Mouse (Mus musculus) thymus, postnatal 10 days (tissue): ENCODE measurements around the gene Wsb2.
"Not testable (repeated sequence)": the region's sequence is repeated elsewhere in the genome, so short reads cannot be mapped to it uniquely, and the experiment has no call there.

Experiments used
- DNase-seq, 2 experiments: peaks; one replicate each; pipeline ENCODE4 v3.0.0; 2021; ENCODE audit warnings: low spot score in 2 of 2

Wsb2 gene

DNA sequence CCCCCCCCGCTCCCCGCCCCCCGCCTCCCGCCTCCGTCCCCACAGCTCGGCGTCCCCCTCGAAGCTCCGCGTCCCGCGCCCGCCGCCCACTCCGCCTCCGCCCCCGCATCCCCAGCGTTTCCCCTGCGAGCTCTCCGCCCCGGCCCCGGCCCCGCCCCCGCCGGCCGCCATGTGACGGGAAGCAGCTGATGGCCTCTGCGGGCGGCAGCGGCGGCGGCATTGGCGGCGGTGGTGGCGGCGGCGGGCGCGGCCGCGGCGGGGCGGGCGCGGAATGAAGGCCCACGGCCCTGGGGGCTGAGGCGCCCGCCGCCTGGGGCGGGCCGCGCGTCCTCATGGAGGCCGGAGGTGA lies at the start of gene Wsb2:
Gene Wsb2 (plus strand): TSS at position 176 of the 349 bp plus-strand sequence.
- DNase-seq = peak; percentile 80 to 84

GRCm38 (mm10) chr5:117307699-117308098 lies 49.4 kb upstream of the Wsb2 start:
- DNase-seq = peak; percentile 35 to 78

- DNase-seq = no peak
Measured at GRCm38 (mm10) chr5:117313420-117313819, 43.7 kb upstream of the Wsb2 start.

GRCm38 (mm10) chr5:117313909-117314308 lies 43.2 kb upstream of the Wsb2 start:
- no peak for DNase-seq

DNA sequence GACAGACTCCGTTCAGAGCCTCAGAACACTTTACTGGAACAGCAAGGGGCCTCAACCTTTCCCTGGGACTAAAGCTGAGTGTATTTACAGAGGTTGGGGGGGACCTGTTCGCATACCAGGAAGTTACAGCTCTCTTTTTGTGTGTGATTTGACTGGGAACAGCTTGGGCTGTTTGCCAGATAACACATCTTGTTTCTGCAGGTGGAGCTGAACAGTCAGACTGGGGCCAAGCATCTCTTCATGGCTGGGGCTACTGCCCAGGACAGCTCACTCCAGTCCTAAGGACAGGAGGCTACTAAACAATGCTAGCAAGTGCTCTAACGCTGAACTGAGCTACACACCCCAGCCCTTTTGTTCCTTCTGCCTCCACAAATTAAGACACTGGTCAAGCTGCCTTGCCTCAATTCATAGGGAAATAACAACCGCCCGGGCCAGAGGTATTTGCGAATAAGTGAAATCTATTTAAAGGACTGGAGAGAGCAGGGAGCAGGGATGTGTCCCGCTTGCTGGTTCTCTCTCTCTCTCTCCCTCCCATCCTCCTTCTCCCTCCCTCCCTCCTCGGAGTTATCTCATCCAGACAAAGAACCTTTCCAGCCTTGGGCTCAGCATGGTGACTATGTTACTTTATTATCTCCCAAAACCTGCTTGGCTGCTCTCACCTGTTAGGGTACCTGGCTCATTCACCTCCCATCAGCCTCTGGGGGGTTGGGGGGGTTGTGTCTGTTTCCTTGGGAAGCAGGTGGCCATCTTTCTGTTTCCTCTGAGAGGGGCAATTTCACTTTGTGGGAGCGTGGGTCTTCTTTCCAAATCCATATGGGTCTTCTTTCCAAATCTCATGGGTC lies 42.3 kb upstream of the Wsb2 start:
- no peak for DNase-seq

- DNase-seq = peak in 1 of 2 experiments; percentile 8
Measured at GRCm38 (mm10) chr5:117318741-117319629, 38.1 kb upstream of the Wsb2 start, which contains the start of gene Vsig10. TSS of gene Vsig10 (plus strand) at chr5:117319083.

GRCm38 (mm10) chr5:117323751-117324150 lies 33.4 kb upstream of the Wsb2 start:
- no peak for DNase-seq

DNA sequence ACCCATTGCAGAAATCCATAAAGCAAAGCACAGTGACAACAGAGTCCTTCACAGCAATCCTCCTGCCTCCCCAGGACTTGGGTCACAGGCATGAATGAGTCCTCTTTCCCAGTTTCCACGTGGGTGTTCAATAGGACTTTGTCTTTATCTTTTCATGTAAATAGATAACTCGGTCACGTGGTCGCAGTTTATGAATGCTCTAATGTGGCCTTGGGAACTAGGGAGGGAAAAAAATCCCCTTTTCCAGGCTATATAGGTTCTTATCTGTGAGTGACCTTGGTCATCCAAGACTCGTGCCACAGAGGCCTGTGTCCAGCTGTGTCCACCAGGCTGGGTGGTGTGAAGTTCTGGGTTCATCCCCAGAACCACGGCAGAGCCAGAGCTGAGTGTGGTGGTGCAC lies 30.7 kb upstream of the Wsb2 start:
- DNase-seq = no peak

- DNase-seq = no peak
Measured at GRCm38 (mm10) chr5:117330457-117330856, 26.6 kb upstream of the Wsb2 start.

- no peak for DNase-seq
Measured at GRCm38 (mm10) chr5:117337999-117338398, 19.1 kb upstream of the Wsb2 start.

DNA sequence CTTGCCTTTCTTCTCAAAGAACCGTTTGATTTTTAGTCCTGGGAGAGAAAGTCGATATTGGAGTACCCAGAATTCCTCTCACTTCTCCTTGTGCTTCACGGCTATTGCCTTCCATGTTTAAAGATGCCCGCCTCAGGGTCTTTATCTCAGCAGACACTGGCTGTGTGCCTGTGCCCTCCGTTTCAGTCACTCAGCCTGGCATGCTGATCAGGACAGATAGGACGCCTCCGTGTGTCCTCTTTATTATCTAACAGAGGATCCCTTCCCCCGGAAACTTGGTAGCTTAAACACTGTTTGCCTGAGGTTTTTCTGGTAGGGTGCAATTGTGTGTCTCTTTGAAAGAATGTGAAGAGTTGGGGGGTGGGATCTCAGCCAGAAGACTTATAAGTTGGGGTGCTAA lies 18.6 kb upstream of the Wsb2 start:
- no peak for DNase-seq

DNA sequence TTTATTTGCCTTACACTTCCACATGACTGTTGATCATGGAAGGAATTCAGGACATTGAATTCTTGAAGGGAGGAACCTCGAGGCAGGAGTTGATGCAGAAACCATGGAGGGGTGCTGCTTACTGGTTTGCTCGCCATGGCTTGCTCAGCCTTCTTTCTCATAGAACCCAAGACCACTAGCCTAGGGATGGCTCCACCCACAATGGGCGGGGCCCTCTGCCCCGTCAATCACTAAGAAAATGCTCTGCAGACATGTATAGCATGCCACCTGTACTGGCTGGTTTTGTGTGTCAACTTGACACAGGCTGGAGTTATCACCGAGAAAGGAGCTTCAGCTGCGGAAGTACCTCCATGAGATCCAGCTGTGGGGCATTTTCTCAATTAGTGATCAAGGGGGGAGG lies 17.0 kb upstream of the Wsb2 start:
- no peak for DNase-seq

DNA sequence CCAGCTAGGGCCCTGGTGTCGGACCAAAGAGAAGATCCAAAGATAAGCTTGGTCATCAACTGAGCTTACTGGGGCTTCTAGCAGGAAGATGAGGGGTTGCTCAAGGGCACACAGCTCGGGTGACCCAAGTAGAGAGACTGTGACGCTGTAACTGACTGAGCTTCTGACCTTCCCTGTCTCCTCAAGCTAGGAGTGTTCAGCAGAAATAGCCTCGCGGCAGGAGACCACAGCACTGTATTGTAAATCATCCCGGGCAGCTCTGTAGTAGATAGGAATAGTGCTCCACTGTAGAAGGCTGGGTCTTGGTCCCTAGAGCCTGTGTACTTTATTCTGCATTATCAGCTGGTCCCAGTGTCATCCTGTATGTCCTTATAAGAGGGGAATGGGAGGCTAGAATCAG lies 15.2 kb upstream of the Wsb2 start:
- DNase-seq = no peak

GRCm38 (mm10) chr5:117344496-117344895 lies 12.6 kb upstream of the Wsb2 start:
- DNase-seq = not testable (repeated sequence)

DNA sequence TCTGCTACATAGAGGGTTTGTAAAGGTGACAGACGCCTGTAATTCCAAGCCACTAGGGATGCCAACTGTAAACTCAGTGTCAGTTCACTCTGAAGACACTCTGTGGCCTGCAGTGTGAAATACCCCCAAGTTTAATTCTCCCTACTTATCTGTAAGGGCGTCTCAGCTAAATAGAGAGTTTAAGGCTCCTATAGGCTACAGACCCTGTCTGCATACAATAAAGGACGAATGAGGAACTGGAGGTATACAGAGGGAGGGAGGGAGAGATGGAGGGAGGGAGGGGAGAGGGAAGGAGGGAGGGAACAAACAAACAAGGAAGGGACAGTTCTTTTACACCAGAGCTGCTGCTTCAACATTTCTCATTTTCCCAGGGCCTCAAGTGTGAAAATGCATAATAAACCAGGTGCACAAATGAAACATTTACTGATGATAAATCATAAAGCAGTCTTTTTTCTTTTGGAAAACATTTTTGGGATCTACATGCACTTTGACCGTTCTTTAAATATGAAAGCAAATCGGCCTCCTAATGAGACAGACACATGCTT lies 11.6 kb upstream of the Wsb2 start:
- DNase-seq = no peak

DNA sequence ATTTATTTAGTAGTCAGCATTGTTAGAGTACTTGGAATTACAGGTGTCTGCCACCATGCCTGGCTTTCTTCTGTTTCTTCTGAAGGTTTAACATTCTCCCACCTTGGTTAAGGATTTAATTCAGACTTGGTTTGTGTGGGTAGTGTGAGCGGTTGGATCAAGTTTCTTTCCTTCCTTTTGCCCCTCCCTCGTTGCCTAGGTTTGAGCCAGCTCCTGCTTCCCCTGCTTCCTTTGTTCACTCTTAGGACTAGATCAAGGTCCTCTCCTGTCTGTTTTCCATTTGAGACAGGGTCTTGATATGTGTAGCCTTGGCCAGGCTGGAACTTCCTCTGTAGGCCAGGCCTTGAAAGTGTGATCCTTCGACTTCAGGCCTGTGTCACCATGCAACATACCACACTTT lies 10.8 kb upstream of the Wsb2 start:
- no peak for DNase-seq

DNA sequence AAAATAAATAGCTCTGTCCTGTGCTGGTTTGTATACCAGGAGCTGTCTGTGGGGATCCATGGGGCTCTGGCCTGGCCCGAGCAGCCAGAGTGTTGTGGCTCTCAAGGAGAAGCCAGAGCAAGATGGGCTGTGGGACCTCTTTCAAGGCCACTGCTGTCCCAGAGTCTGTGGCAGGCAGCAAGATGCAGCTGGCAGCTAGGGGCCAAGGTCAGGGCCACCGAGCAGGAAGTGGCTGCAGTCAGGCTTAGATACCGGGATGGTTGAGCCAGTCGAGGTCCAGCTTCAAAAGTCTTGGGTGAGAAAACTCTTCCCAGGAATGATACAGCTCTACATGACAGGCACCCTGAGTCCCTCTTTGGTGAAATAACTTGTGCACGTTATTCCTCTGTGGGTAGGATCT lies 10.1 kb upstream of the Wsb2 start:
- no peak for DNase-seq

DNA sequence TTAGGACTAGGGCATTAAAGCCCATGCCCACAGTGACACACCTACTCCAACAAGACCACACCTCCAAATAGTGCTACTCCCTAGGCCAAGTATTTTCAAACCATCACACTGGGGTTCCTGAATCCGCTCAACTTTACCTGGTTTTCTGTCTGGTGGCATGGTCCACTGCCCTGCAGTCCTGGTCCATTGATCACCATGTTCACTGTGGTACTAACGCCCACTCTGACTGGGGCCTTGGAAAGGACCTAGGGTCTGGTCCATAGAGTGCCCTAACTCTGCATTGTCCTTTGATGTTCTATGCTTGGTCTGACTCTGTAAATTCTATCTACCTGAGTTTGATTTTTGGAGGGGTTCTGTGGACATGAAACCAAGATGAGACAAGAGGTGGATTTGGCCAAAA lies 9.3 kb upstream of the Wsb2 start:
- no peak for DNase-seq

- no peak for DNase-seq
Measured at GRCm38 (mm10) chr5:117348279-117348678, 8.8 kb upstream of the Wsb2 start.

- no peak for DNase-seq
Measured at GRCm38 (mm10) chr5:117354121-117354520, 3.0 kb upstream of the Wsb2 start.

DNA sequence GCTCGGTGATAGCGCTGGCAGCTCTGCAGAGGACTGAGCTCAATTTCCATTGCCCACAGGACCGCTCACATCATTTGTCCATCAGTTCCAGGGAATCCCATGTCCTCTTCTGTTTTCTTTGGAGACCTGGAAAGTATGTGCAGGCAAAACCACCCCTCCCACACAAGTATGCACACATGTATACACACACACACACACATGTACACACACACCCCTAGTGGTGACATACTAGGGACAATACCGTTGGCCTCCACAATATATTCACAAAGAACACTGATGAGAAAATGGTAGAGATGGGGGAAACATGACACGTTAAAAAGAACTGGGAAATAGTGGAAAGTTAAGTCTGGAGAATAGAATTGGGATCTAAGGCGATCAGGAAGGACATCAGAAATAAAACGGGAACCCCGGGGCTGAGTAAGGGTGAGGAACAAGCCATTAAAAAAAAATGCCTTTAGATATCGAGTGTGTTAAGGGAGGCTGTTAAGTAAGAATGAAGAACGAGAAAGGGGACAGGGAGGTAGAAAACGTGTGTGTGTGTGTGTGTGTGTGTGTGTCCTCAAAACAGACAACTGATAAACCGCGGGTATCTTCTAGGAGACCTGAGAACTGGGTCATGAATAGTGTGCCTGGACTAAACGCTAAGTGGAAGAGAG lies 1.3 kb upstream of the Wsb2 start:
- DNase-seq = no peak
